Mouse (Mus musculus): ENCODE measurements at regions not wholly inside any gene's neighbourhood (a gene's known extent, or its start where the extent isn't known, plus 50 kb on each side); places are given as distances from the start of the nearest gene placed in this dataset.

- TF ChIP-seq POLR2A (IDR thresholded peaks at IDR 0.05; ENCODE audit: insufficient read depth, low read depth, low read length) = no peak
- TF ChIP-seq CTCF (IDR thresholded peaks at IDR 0.05; ENCODE audit: insufficient read depth, low read depth, low read length) = no peak
- H3K4me3 ChIP-seq (ENCODE audit: insufficient read depth, low read depth, low read length) = no peak overlapping the region
- no peaks in the 10 kb centered on the region for H3K4me1 ChIP-seq (ENCODE audit: control insufficient read depth, insufficient read depth, low read length)
- 73% methylated on average over 4 of the region's 4 CpGs for WGBS
- H3K27ac ChIP-seq (ENCODE audit: insufficient read depth, low read depth, low read length) = no peak overlapping the region
These were observed 307.0 kb downstream of the Irs2 start for GRCm38 (mm10) chr8:10701226-10701625.

- Histone ChIP-seq H3K27ac (ENCODE audit: insufficient read depth, low read depth, low read length) (no peak overlapping the region), H3K4me3 (ENCODE audit: insufficient read depth, low read depth, low read length) (no peak overlapping the region), H3K4me1 (ENCODE audit: control insufficient read depth, insufficient read depth, low read length) (no peaks in the 10 kb centered on the region)
- WGBS = 58% methylated on average over 9 of the region's 9 CpGs
- TF ChIP-seq CTCF (IDR thresholded peaks at IDR 0.05; ENCODE audit: insufficient read depth, low read depth, low read length) = no peak
- TF ChIP-seq POLR2A (IDR thresholded peaks at IDR 0.05; ENCODE audit: insufficient read depth, low read depth, low read length) = no peak
These were observed 308.6 kb downstream of the Irs2 start for GRCm38 (mm10) chr8:10699669-10700068.

DNA sequence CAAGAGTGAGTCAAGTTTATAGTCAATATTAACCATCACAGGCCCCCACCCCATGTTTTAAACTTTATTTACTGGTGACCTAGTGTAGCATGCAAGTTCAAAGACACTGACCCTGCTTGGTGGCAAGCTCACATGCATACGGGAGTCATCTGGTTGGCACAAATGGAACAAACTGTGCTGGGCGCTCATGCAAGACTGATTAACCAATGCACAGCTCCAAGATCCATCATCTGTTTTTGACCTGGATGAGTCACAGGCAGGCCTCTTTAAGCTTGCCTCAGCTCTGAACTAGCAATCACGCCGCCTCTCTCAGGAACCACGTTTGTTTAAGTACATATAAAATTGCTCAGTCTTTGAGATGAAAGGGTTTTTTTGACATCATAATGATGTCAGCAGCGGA lies 313.1 kb downstream of the Irs2 start:
- H3K4me3 ChIP-seq (ENCODE audit: insufficient read depth, low read depth, low read length) = no peak overlapping the region
- H3K27ac ChIP-seq (ENCODE audit: insufficient read depth, low read depth, low read length) = no peak overlapping the region
- TF ChIP-seq POLR2A (IDR thresholded peaks at IDR 0.05; ENCODE audit: insufficient read depth, low read depth, low read length) (no peak), CTCF (IDR thresholded peaks at IDR 0.05; ENCODE audit: insufficient read depth, low read depth, low read length) (no peak)
- 88% methylated on average over 6 of the region's 6 CpGs for WGBS
- H3K4me1 ChIP-seq (ENCODE audit: control insufficient read depth, insufficient read depth, low read length) = no peaks in the 10 kb centered on the region

DNA sequence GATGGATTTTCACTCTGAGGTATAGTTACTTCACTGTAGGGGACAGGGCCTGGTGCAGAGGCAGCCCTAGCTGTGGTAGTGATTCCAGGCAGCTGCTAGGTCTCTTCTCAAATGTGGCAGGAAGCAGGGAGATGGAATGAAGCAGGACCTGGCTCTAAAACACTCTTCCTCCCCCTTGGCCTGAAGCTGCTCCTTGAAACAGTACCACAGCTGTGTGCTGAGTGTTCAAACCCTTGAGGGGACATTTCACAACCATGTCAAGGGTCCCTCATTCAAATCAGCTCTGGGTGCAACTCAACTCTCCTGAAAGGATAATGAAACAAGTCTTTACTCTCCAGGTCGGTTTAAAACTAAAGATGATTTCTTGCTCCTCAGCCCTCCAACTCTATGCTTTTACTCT lies 317.6 kb downstream of the Irs2 start:
- Histone ChIP-seq H3K4me3 (ENCODE audit: insufficient read depth, low read depth, low read length) (no peak overlapping the region), H3K27ac (ENCODE audit: insufficient read depth, low read depth, low read length) (no peak overlapping the region), H3K4me1 (ENCODE audit: control insufficient read depth, insufficient read depth, low read length) (no peaks in the 10 kb centered on the region)
- WGBS = 100% methylated on average over 1 of the region's 1 CpGs
- TF ChIP-seq CTCF (IDR thresholded peaks at IDR 0.05; ENCODE audit: insufficient read depth, low read depth, low read length) = no peak
- TF ChIP-seq POLR2A (IDR thresholded peaks at IDR 0.05; ENCODE audit: insufficient read depth, low read depth, low read length) = no peak

GRCm38 (mm10) chr8:10689881-10690280 lies 318.4 kb downstream of the Irs2 start:
- H3K27ac ChIP-seq (ENCODE audit: insufficient read depth, low read depth, low read length) = no peak overlapping the region
- TF ChIP-seq CTCF (IDR thresholded peaks at IDR 0.05; ENCODE audit: insufficient read depth, low read depth, low read length) (no peak), POLR2A (IDR thresholded peaks at IDR 0.05; ENCODE audit: insufficient read depth, low read depth, low read length) (no peak)
- H3K4me3 ChIP-seq (ENCODE audit: insufficient read depth, low read depth, low read length) = no peak overlapping the region
- H3K4me1 ChIP-seq (ENCODE audit: control insufficient read depth, insufficient read depth, low read length) = no peaks in the 10 kb centered on the region
- 97% methylated on average over 12 of the region's 12 CpGs for WGBS

- H3K4me1 ChIP-seq (ENCODE audit: control insufficient read depth, insufficient read depth, low read length) = no peaks in the 10 kb centered on the region
- H3K4me3 ChIP-seq (ENCODE audit: insufficient read depth, low read depth, low read length) = no peak overlapping the region
- TF ChIP-seq CTCF (IDR thresholded peaks at IDR 0.05; ENCODE audit: insufficient read depth, low read depth, low read length) = no peak
- TF ChIP-seq POLR2A (IDR thresholded peaks at IDR 0.05; ENCODE audit: insufficient read depth, low read depth, low read length) = no peak
- H3K27ac ChIP-seq (ENCODE audit: insufficient read depth, low read depth, low read length) = no peak overlapping the region
- 36% methylated on average over 9 of the region's 9 CpGs for WGBS
These were observed 320.2 kb downstream of the Irs2 start for GRCm38 (mm10) chr8:10687867-10688561.
